Mouse (Mus musculus): ENCODE data around the gene Tmprss13. TPM values are rescaled to one million over a fixed set of nuclear protein-coding genes. Genes with fewer than 3 reads are reported as not detected.

Tmprss13 gene
- polyA plus RNA-seq, 1 experiment, result not detected

DNA sequence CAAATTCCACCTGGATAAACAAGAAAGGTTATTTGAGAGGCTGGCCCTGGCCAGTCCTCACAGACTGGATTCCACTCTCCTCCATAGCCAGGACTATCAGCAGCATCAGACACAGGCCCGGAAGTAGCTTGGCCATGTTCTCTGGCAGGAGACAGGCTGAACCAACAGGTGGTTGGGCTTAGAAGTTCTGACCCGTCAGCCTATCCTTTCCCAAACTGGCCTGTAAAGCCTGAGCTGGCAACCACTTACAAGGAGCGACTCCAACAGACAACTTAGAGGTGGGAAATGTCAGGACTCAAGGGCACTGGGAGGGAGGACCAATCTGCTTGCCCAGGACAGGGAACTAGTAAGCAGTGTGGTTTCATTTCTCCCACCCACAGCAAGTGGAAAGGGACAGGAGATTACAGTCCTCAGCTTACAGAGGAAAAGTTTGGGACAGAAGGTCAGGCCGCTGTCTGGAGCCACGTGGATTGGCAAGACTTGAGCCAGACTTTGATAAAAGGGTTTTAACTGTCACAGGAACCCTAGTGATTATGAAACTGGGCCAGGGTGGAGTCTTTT is 49.5 kb downstream of the Tmprss13 start:
- TF ChIP-seq CEBPB (IDR thresholded peaks at IDR 0.05; ENCODE audit: low read depth), result no peak
- no peak for TF ChIP-seq CTCF (IDR thresholded peaks at IDR 0.05; ENCODE audit: control insufficient read depth, insufficient read depth, insufficient read length)
- Histone ChIP-seq H3K27me3 (ENCODE audit: control insufficient read depth, insufficient read depth, insufficient read length) (peaks cover 38% of the 10 kb centered on the region), H3K79me3 (ENCODE audit: low read depth) (no peaks in the 10 kb centered on the region), H3K79me2 (ENCODE audit: control insufficient read depth, insufficient read depth) (no peaks in the 10 kb centered on the region), H3K4me3 (ENCODE audit: insufficient read depth, poor library complexity, severe bottlenecking) (no peak overlapping the region), H3K36me3 (ENCODE audit: control insufficient read depth, insufficient read depth) (no peaks in the 10 kb centered on the region), H3ac (ENCODE audit: control insufficient read depth, insufficient read length, low read depth) (no peak overlapping the region)

DNA sequence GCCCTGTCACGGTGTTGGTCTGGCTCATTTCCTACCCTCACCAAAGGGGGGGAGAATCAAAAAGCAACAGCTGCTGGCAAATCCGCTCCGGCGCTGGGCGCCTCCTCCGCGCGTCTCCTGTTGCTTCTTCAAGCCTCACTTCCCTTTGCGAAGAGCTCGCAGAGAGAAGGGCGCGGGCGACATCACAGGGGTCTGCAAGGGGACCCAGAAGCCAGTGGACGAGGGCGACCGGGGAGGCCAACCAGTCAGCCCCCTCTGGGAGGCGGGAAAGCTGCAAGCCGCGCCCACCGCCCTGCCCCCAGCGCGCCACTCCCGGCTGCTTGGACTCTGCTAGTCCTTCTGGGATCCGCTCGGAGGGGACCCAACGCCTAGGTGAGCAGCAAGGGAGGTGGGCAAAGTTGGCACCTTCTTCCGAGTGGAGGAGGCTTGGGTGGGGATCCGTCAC is 51.2 kb downstream of the Tmprss13 start, which contains the start of gene Fxyd6:
Fxyd6 (plus strand) TSS at position 69 of the 445 bp plus-strand sequence.
- Histone ChIP-seq H3K27me3 (ENCODE audit: control insufficient read depth, insufficient read depth, insufficient read length) (peaks cover 38% of the 10 kb centered on the region), H3K4me3 (ENCODE audit: insufficient read depth, poor library complexity, severe bottlenecking) (no peak within 1 kb of the TSS), H3ac (ENCODE audit: control insufficient read depth, insufficient read length, low read depth) (no peak within 1 kb of the TSS), H3K79me2 (ENCODE audit: control insufficient read depth, insufficient read depth) (no peaks in the 10 kb centered on the region), H3K79me3 (ENCODE audit: low read depth) (no peaks in the 10 kb centered on the region), H3K36me3 (ENCODE audit: control insufficient read depth, insufficient read depth) (no peaks in the 10 kb centered on the region)
- TF ChIP-seq FOSL1 (IDR thresholded peaks at IDR 0.05; ENCODE audit: insufficient read depth, low read length, poor library complexity, severe bottlenecking) (no peak), MAX (IDR thresholded peaks at IDR 0.05) (no peak), MYOG (IDR thresholded peaks at IDR 0.05; ENCODE audit: control insufficient read depth, extremely low read depth, insufficient read length) (no peak), MYOD1 (IDR thresholded peaks at IDR 0.05; ENCODE audit: control insufficient read depth, insufficient read length, low read depth) (no peak), CEBPB (IDR thresholded peaks at IDR 0.05; ENCODE audit: low read depth) (no peak), CTCF (IDR thresholded peaks at IDR 0.05; ENCODE audit: control insufficient read depth, insufficient read depth, insufficient read length) (no peak), USF1 (IDR thresholded peaks at IDR 0.05; ENCODE audit: low read depth) (no peak)

DNA sequence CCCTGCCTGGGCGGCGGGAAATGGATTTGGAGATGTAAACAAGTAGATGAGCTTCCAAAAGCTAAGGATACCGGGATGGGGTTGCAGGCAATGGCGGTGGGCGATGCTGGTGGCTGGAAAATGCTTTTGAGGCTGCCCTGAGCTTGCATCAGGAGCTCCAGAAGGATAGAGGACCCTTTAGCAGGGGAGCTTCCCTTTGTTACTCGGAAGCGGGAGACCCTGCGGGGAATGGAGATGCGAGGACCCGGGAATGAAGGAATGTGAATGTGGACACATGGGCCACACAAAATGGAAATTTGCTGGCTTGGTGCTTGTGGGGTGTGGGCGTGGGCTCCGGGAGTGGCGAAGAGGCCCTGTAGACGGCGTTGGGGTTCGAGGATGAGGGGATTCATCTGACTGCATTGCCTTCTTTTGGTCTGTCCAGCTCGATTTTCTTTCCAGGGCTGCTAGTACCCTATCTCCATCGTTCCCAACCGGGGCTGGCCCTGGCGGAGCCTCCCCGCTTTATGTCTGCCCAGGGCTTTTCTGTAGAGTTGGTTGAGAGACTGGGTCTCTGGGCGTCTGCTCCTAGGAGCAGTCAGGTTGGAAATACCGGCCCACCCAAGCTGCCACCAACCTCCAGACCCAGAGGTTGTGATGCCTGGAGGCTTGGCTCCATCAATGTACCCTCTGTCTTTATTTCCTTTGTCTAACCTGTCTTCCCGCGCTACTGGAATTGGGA is 51.9 kb downstream of the Tmprss13 start:
- no peak overlapping the region for H3K4me3 ChIP-seq (ENCODE audit: insufficient read depth, poor library complexity, severe bottlenecking)
- TF ChIP-seq MYOD1 (IDR thresholded peaks at IDR 0.05; ENCODE audit: control insufficient read depth, insufficient read length, low read depth) (no peak), USF1 (IDR thresholded peaks at IDR 0.05; ENCODE audit: low read depth) (no peak), FOSL1 (IDR thresholded peaks at IDR 0.05; ENCODE audit: insufficient read depth, low read length, poor library complexity, severe bottlenecking) (no peak), CEBPB (IDR thresholded peaks at IDR 0.05; ENCODE audit: low read depth) (no peak), MYOG (IDR thresholded peaks at IDR 0.05; ENCODE audit: control insufficient read depth, extremely low read depth, insufficient read length) (no peak), MAX (IDR thresholded peaks at IDR 0.05) (no peak), CTCF (IDR thresholded peaks at IDR 0.05; ENCODE audit: control insufficient read depth, insufficient read depth, insufficient read length) (no peak)
- no peaks in the 10 kb centered on the region for H3K79me3 ChIP-seq (ENCODE audit: low read depth)
- no peaks in the 10 kb centered on the region for H3K79me2 ChIP-seq (ENCODE audit: control insufficient read depth, insufficient read depth)
- no peaks in the 10 kb centered on the region for H3K36me3 ChIP-seq (ENCODE audit: control insufficient read depth, insufficient read depth)
- no peak overlapping the region for H3ac ChIP-seq (ENCODE audit: control insufficient read depth, insufficient read length, low read depth)
- H3K27me3 ChIP-seq (ENCODE audit: control insufficient read depth, insufficient read depth, insufficient read length), result peaks cover 38% of the 10 kb centered on the region

DNA sequence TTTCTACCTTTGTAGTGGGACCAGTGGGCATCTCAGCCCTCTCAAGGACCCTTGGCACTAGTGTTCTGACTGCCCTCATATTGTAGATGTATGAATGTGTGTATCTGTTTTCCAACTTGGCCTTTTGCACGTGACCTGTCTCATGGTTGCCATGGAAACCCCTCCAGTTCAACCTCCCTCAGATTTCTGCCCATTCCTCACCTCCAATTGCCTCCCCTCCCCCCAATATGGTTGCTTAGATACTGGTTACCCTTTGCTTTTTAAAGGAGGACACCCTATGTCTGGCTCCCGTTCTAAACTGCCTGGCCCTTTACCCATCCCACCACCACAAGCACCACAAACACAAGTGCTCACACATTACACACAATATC is 52.4 kb downstream of the Tmprss13 start:
- Histone ChIP-seq H3K79me2 (ENCODE audit: control insufficient read depth, insufficient read depth) (no peaks in the 10 kb centered on the region), H3K36me3 (ENCODE audit: control insufficient read depth, insufficient read depth) (no peaks in the 10 kb centered on the region), H3K4me3 (ENCODE audit: insufficient read depth, poor library complexity, severe bottlenecking) (no peak overlapping the region), H3K27me3 (ENCODE audit: control insufficient read depth, insufficient read depth, insufficient read length) (peaks cover 38% of the 10 kb centered on the region), H3K79me3 (ENCODE audit: low read depth) (no peaks in the 10 kb centered on the region), H3ac (ENCODE audit: control insufficient read depth, insufficient read length, low read depth) (no peak overlapping the region)
- TF ChIP-seq MAX (IDR thresholded peaks at IDR 0.05) (no peak), CEBPB (IDR thresholded peaks at IDR 0.05; ENCODE audit: low read depth) (no peak), CTCF (IDR thresholded peaks at IDR 0.05; ENCODE audit: control insufficient read depth, insufficient read depth, insufficient read length) (no peak)

DNA sequence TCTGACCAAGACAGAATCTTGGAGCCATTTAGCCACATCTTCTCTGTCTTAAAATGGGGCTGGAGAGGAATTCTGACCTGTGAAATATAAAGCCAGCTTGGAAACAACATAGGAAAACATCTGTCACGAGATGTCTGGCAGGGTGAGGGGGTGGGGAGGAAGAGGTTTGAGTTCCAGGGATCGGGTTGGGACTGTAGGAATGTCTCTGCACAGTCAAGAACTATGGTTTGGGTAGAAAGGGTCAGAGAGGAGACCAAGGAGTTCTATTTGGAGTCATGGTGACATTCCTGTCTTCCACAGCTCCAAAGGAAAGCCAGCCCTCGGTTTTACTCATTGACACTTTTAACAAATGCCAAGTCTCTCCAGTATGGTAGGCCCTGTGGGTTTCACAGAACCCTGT is 55.0 kb downstream of the Tmprss13 start:
- no peak overlapping the region for H3K4me3 ChIP-seq (ENCODE audit: insufficient read depth, poor library complexity, severe bottlenecking)
- no peak overlapping the region for H3ac ChIP-seq (ENCODE audit: control insufficient read depth, insufficient read length, low read depth)
- TF ChIP-seq MAX (IDR thresholded peaks at IDR 0.05) (no peak), FOSL1 (IDR thresholded peaks at IDR 0.05; ENCODE audit: insufficient read depth, low read length, poor library complexity, severe bottlenecking) (no peak), USF1 (IDR thresholded peaks at IDR 0.05; ENCODE audit: low read depth) (no peak), MYOD1 (IDR thresholded peaks at IDR 0.05; ENCODE audit: control insufficient read depth, insufficient read length, low read depth) (no peak), MYOG (IDR thresholded peaks at IDR 0.05; ENCODE audit: control insufficient read depth, extremely low read depth, insufficient read length) (no peak), CTCF (IDR thresholded peaks at IDR 0.05; ENCODE audit: control insufficient read depth, insufficient read depth, insufficient read length) (no peak), CEBPB (IDR thresholded peaks at IDR 0.05; ENCODE audit: low read depth) (no peak)
- H3K36me3 ChIP-seq (ENCODE audit: control insufficient read depth, insufficient read depth), result no peaks in the 10 kb centered on the region
- no peaks in the 10 kb centered on the region for H3K79me2 ChIP-seq (ENCODE audit: control insufficient read depth, insufficient read depth)
- H3K79me3 ChIP-seq (ENCODE audit: low read depth), result no peaks in the 10 kb centered on the region
- peaks cover 26% of the 10 kb centered on the region for H3K27me3 ChIP-seq (ENCODE audit: control insufficient read depth, insufficient read depth, insufficient read length)

DNA sequence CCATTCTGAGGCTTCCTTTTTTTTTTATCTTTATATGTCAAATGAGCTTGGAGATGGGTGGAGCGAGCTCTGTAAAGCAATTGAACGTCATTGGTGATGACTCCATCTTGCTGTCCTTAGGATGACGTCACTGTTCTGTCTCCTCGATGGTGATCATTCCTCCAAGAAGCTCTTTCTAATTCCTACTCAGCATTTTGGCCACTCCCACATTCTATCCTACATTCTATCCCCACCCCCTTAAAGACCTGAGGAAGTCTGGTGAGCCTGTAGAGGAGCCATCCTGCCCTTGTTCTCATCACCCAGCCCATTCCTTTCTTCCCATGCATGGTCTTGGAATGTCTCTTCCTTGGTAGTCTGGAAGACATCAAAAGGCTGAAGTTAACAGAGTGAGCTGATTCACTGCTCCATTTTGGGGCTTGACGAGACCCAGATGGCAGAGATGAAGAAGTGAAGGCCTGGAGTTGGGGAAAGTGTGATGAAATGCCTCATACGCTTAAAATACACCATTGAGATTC is 56.1 kb downstream of the Tmprss13 start:
- Histone ChIP-seq H3ac (ENCODE audit: control insufficient read depth, insufficient read length, low read depth) (no peak overlapping the region), H3K79me3 (ENCODE audit: low read depth) (no peaks in the 10 kb centered on the region), H3K27me3 (ENCODE audit: control insufficient read depth, insufficient read depth, insufficient read length) (peaks cover 23% of the 10 kb centered on the region), H3K36me3 (ENCODE audit: control insufficient read depth, insufficient read depth) (no peaks in the 10 kb centered on the region), H3K79me2 (ENCODE audit: control insufficient read depth, insufficient read depth) (no peaks in the 10 kb centered on the region), H3K4me3 (ENCODE audit: insufficient read depth, poor library complexity, severe bottlenecking) (no peak overlapping the region)
- TF ChIP-seq USF1 (IDR thresholded peaks at IDR 0.05; ENCODE audit: low read depth) (no peak), MYOD1 (IDR thresholded peaks at IDR 0.05; ENCODE audit: control insufficient read depth, insufficient read length, low read depth) (no peak), CEBPB (IDR thresholded peaks at IDR 0.05; ENCODE audit: low read depth) (no peak), MYOG (IDR thresholded peaks at IDR 0.05; ENCODE audit: control insufficient read depth, extremely low read depth, insufficient read length) (no peak), FOSL1 (IDR thresholded peaks at IDR 0.05; ENCODE audit: insufficient read depth, low read length, poor library complexity, severe bottlenecking) (no peak), CTCF (IDR thresholded peaks at IDR 0.05; ENCODE audit: control insufficient read depth, insufficient read depth, insufficient read length) (no peak), MAX (IDR thresholded peaks at IDR 0.05) (no peak)
